Mouse (Mus musculus) MEL (cell line): Measurements from ENCODE around the gene Uqcc1. TPM values are rescaled to one million over a fixed set of nuclear protein-coding genes. Genes with fewer than 3 reads are reported as not detected.

Experiments
- DNase-seq: peaks from one replicate; pipeline ENCODE4 v3.0.0; 2011; ENCODE audit warnings: low read depth, low spot score
- H3K27ac ChIP-seq: 2 replicates; pipeline ENCODE4 v1.5.1; 2012; ENCODE audit warnings: low read depth, mild to moderate bottlenecking, control low read depth, low read length, moderate library complexity; ENCODE audit not compliant: control insufficient read depth
- H3K27me3 ChIP-seq, 2 experiments: fragments of 150-350 bp in 1 of 2; sonication (generic) in 1 of 2; 2 replicates each; pipeline ENCODE4 v1.6.1; 2012; ENCODE audit warnings: low read length in 2 of 2, mild to moderate bottlenecking in 2 of 2, improper control_type of control experiment in 1 of 2, moderate library complexity in 1 of 2; ENCODE audit not compliant: insufficient read depth in 2 of 2, control insufficient read depth in 1 of 2
- H3K36me3 ChIP-seq, 2 experiments: 2 replicates each; pipeline ENCODE4 v1.6.1; 2012 to 2014; ENCODE audit warnings: low read length in 2 of 2, improper control_type of control experiment in 1 of 2, inconsistent platforms in 1 of 2, mild to moderate bottlenecking in 1 of 2; ENCODE audit not compliant: insufficient read depth in 2 of 2, control insufficient read depth in 1 of 2
- H3K4me1 ChIP-seq, 2 experiments: fragments of 150-350 bp in 1 of 2; sonication (generic) in 1 of 2; 2 replicates each; pipeline ENCODE4 v1.6.1; 2012; ENCODE audit warnings: low read length in 2 of 2, improper control_type of control experiment in 1 of 2, mild to moderate bottlenecking in 1 of 2; ENCODE audit not compliant: insufficient read depth in 2 of 2, control insufficient read depth in 1 of 2
- H3K4me3 ChIP-seq, 2 experiments: fragments of 150-350 bp in 1 of 2; sonication (generic) in 1 of 2; 2 replicates each; pipeline ENCODE4 v1.5.1; 2012; ENCODE audit warnings: low read depth in 2 of 2, low read length in 2 of 2, mild to moderate bottlenecking in 2 of 2, moderate library complexity in 2 of 2, control low read depth in 1 of 2, improper control_type of control experiment in 1 of 2; ENCODE audit not compliant: control insufficient read depth in 1 of 2, insufficient read depth in 1 of 2
- H3K79me2 ChIP-seq: 2 replicates; pipeline ENCODE4 v1.6.1; 2012; ENCODE audit warnings: mild to moderate bottlenecking, low read length, moderate library complexity; ENCODE audit not compliant: control insufficient read depth, poor library complexity, insufficient read depth
- H3K9ac ChIP-seq: 2 replicates; pipeline ENCODE4 v1.6.1; 2012; ENCODE audit warnings: low read depth, mild to moderate bottlenecking, control low read depth, low read length, moderate library complexity; ENCODE audit not compliant: control insufficient read depth, poor library complexity, severe bottlenecking
- H3K9me3 ChIP-seq: fragments of 150-350 bp; sonication (generic); replicated peaks from 2 replicates; pipeline ENCODE4 v1.6.1; 2012; ENCODE audit warnings: mild to moderate bottlenecking, low read length, improper control_type of control experiment, moderate library complexity; ENCODE audit not compliant: insufficient read depth
- BHLHE40 ChIP-seq: IDR thresholded peaks from 2 replicates; pipeline ENCODE4 v1.6.1; 2012; ENCODE audit warnings: low read depth, mild to moderate bottlenecking, inconsistent platforms, low read length, improper control_type of control experiment, borderline replicate concordance
- CHD1 ChIP-seq: IDR thresholded peaks from 2 replicates; pipeline ENCODE4 v1.6.1; 2012; ENCODE audit warnings: low read depth, mild to moderate bottlenecking, inconsistent platforms, low read length, improper control_type of control experiment
- CHD2 ChIP-seq: IDR thresholded peaks from 2 replicates; pipeline ENCODE4 v1.6.1; 2011; ENCODE audit warnings: low read length, improper control_type of control experiment
- CTCF ChIP-seq, 3 experiments: IDR thresholded peaks in 2 of 3; conservative IDR thresholded peaks in 1 of 3; 2 replicates each; pipeline ENCODE4 v1.5.1; 2011 to 2012; ENCODE audit warnings: low read length in 3 of 3, low read depth in 2 of 3, mild to moderate bottlenecking in 2 of 3, improper control_type of control experiment in 1 of 3, inconsistent platforms in 1 of 3, mixed read lengths in 1 of 3, moderate library complexity in 1 of 3; ENCODE audit not compliant: control insufficient read depth in 1 of 3, insufficient read depth in 1 of 3, poor library complexity in 1 of 3, severe bottlenecking in 1 of 3
- EP300 ChIP-seq, 2 experiments: IDR thresholded peaks; 2 replicates each; pipeline ENCODE4 v1.6.1; 2011; ENCODE audit warnings: improper control_type of control experiment in 2 of 2, low read length in 2 of 2, low read depth in 1 of 2, mild to moderate bottlenecking in 1 of 2
- HCFC1 ChIP-seq: IDR thresholded peaks from 2 replicates; pipeline ENCODE4 v1.6.1; 2012; ENCODE audit warnings: low read depth, mild to moderate bottlenecking, inconsistent platforms, low read length, improper control_type of control experiment, moderate library complexity
- JUND ChIP-seq: IDR thresholded peaks from 2 replicates; pipeline ENCODE4 v1.6.1; 2011; ENCODE audit warnings: low read depth, mild to moderate bottlenecking, improper control_type of control experiment, low read length
- KAT2A ChIP-seq: conservative IDR thresholded peaks from 2 replicates; pipeline ENCODE4 v1.6.1; 2012; ENCODE audit warnings: low read depth, low read length, improper control_type of control experiment, inconsistent platforms
- MAFK ChIP-seq: IDR thresholded peaks from 2 replicates; pipeline ENCODE4 v1.6.1; 2011; ENCODE audit warnings: low read depth, mild to moderate bottlenecking, low read length, improper control_type of control experiment, borderline replicate concordance
- MAZ ChIP-seq: IDR thresholded peaks from 2 replicates; pipeline ENCODE4 v1.6.1; 2012; ENCODE audit warnings: low read depth, mild to moderate bottlenecking, inconsistent platforms, low read length, improper control_type of control experiment
- MYB ChIP-seq: IDR thresholded peaks from 2 replicates; pipeline ENCODE4 v1.6.1; 2011; ENCODE audit warnings: mild to moderate bottlenecking, low read depth, low read length, improper control_type of control experiment
- NELFE ChIP-seq: IDR thresholded peaks from 2 replicates; pipeline ENCODE4 v1.6.1; 2011; ENCODE audit warnings: low read depth, low read length, improper control_type of control experiment
- NRF1 ChIP-seq: IDR thresholded peaks from 2 replicates; pipeline ENCODE4 v1.6.1; 2014; ENCODE audit warnings: low read depth, mild to moderate bottlenecking, inconsistent platforms, low read length, improper control_type of control experiment, moderate library complexity; ENCODE audit not compliant: poor library complexity, insufficient read depth, severe bottlenecking
- SIN3A ChIP-seq: IDR thresholded peaks from 2 replicates; pipeline ENCODE4 v1.6.1; 2012; ENCODE audit warnings: low read length, improper control_type of control experiment, inconsistent platforms
- TAL1 ChIP-seq: IDR thresholded peaks from 2 replicates; pipeline ENCODE4 v1.6.1; 2012; ENCODE audit warnings: mild to moderate bottlenecking, inconsistent platforms, low read length, moderate library complexity, mixed read lengths
- UBTF ChIP-seq: IDR thresholded peaks from 2 replicates; pipeline ENCODE4 v1.6.1; 2012; ENCODE audit warnings: low read depth, mild to moderate bottlenecking, inconsistent platforms, low read length, improper control_type of control experiment, moderate library complexity, borderline replicate concordance; ENCODE audit not compliant: insufficient read depth
- USF1 ChIP-seq: IDR thresholded peaks from 2 replicates; pipeline ENCODE4 v1.6.1; 2014; ENCODE audit warnings: low read depth, mild to moderate bottlenecking, inconsistent platforms, low read length, improper control_type of control experiment, moderate library complexity
- ZC3H11A ChIP-seq: IDR thresholded peaks from 2 replicates; pipeline ENCODE4 v1.6.1; 2012; ENCODE audit warnings: low read depth, mild to moderate bottlenecking, inconsistent platforms, low read length, improper control_type of control experiment
- ZNF384 ChIP-seq: IDR thresholded peaks from 2 replicates; pipeline ENCODE4 v1.6.1; 2012; ENCODE audit warnings: low read depth, mild to moderate bottlenecking, inconsistent platforms, low read length, improper control_type of control experiment
- polyA plus RNA-seq, 2 experiments: library from polyadenylated mRNA; stranded (reverse) in 1 of 2; unstranded in 1 of 2; fragments of >175 nt in 1 of 2; fragments of >200 nt in 1 of 2; gene quantifications; 2 replicates each; pipeline versions ENCODE4 v1.2.1 to v1.2.4; 2012; ENCODE audit warnings: low replicate concordance in 2 of 2, low read depth in 1 of 2; ENCODE audit not compliant: insufficient read length in 2 of 2, insufficient read depth in 1 of 2, missing spikeins in 1 of 2
- total RNA-seq: library from RNA; depleted of rRNA; stranded (reverse); fragments of 300-350 nt; gene quantifications from 2 replicates; pipeline ENCODE4 v1.2.3, GENCODE M21; 2012; rRNA removed

Uqcc1 gene
- total and polyA plus RNA-seq, 3 experiments, result 61.0 to 83.1 TPM; not detected in 1

GRCm38 (mm10) chr2:155798613-155799012 lies 131.5 kb downstream of the Uqcc1 start:
- no peak overlapping the region for H3K4me3 ChIP-seq
- no peaks in the 10 kb centered on the region for H3K79me2 ChIP-seq
- no peak overlapping the region for H3K27ac ChIP-seq
- no peak for TF ChIP-seq USF1
- TF ChIP-seq HCFC1, result no peak
- TF ChIP-seq MAZ, result no peak
- TF ChIP-seq EP300 (IDR thresholded peaks at IDR 0.05; ENCODE audit: low read depth in 1 of 2, low read length in 2 of 2), result no peak
- TF ChIP-seq TAL1, result no peak
- no peak for TF ChIP-seq ZC3H11A
- TF ChIP-seq CTCF (IDR thresholded peaks at IDR 0.05 in 2 of 3, conservative IDR thresholded peaks at IDR 0.05 in 1 of 3; ENCODE audit: control insufficient read depth in 1 of 3, insufficient read depth in 1 of 3, low read depth in 2 of 3, low read length in 3 of 3, poor library complexity in 1 of 3, severe bottlenecking in 1 of 3), result no peak
- TF ChIP-seq NELFE, result no peak
- no peak for TF ChIP-seq MYB
- no peak for TF ChIP-seq UBTF
- TF ChIP-seq MAFK, result no peak
- TF ChIP-seq SIN3A, result no peak
- TF ChIP-seq BHLHE40, result no peak
- TF ChIP-seq KAT2A, result no peak
- no peak for TF ChIP-seq JUND
- TF ChIP-seq ZNF384, result no peak
- no peak for TF ChIP-seq NRF1
- no peak for TF ChIP-seq CHD1
- no peak for TF ChIP-seq CHD2
- H3K36me3 ChIP-seq, result no peaks in the 10 kb centered on the region
- no peaks in the 10 kb centered on the region for H3K9me3 ChIP-seq
- H3K4me1 ChIP-seq, result no peaks in the 10 kb centered on the region
- no peak overlapping the region for H3K9ac ChIP-seq
- no peak for DNase-seq
- peaks cover 8 to 17% of the 10 kb centered on the region in 2 experiments for H3K27me3 ChIP-seq

Other genes with a start within 250 kb of the Uqcc1 start
- gene Trpc4ap, start 237.9 kb downstream of the Uqcc1 start, total RNA-seq, result 58.7 and 60.4 TPM in 2 replicates
- gene Trpc4ap, start 237.9 kb downstream of the Uqcc1 start, polyA plus RNA-seq, result 100 to 1,000 TPM; 161 to 187 TPM
- gene Edem2, start 200.8 kb downstream of the Uqcc1 start, total RNA-seq, result 36.1 and 40.7 TPM in 2 replicates
- 10 to 100 TPM in 1 of 2 experiments, not detected in 1; 43.8 TPM for gene Edem2, start 200.8 kb downstream of the Uqcc1 start, polyA plus RNA-seq
- not detected in 2 replicates for gene Gm17581, start 194.4 kb downstream of the Uqcc1 start, total RNA-seq
- not detected for gene Gm17581, start 194.4 kb downstream of the Uqcc1 start, polyA plus RNA-seq
- 0.15 TPM in 1 of 2 replicates, not detected in the other for gene Procr, start 179.2 kb downstream of the Uqcc1 start, total RNA-seq
- gene Procr, start 179.2 kb downstream of the Uqcc1 start, polyA plus RNA-seq, result not detected
- gene Mmp24, start 155.0 kb downstream of the Uqcc1 start, total RNA-seq, result 0.23 and 0.27 TPM in 2 replicates
- gene Mmp24, start 155.0 kb downstream of the Uqcc1 start, polyA plus RNA-seq, result under 1 TPM in 1 of 2 experiments, not detected in 1; 0.06 TPM
- 5.9 TPM in 2 replicates for gene BC029722, start 110.9 kb downstream of the Uqcc1 start, total RNA-seq
- gene BC029722, start 110.9 kb downstream of the Uqcc1 start, polyA plus RNA-seq, result 10 to 100 TPM in 1 of 2 experiments, not detected in 1; 19.7 TPM
- gene Eif6, start 103.4 kb downstream of the Uqcc1 start, total RNA-seq, result 318 and 349 TPM in 2 replicates
- gene Eif6, start 103.4 kb downstream of the Uqcc1 start, polyA plus RNA-seq, result 100 to 1,000 TPM in 1 of 2 experiments, not detected in 1; 408 TPM
- gene Fam83c, start 95.5 kb downstream of the Uqcc1 start, total RNA-seq, result 0.04 TPM in 1 of 2 replicates, not detected in the other
- gene Fam83c, start 95.5 kb downstream of the Uqcc1 start, polyA plus RNA-seq, result under 1 TPM in 1 of 2 experiments, not detected in 1; 0.03 TPM
- gene Gm15557, start 10.4 kb upstream of the Uqcc1 start, total RNA-seq, result not detected in 2 replicates
- not detected for gene Gm15557, start 10.4 kb upstream of the Uqcc1 start, polyA plus RNA-seq
- gene Gdf5, start 15.1 kb upstream of the Uqcc1 start, total RNA-seq, result not detected in 2 replicates
- under 1 TPM in 1 of 2 experiments, not detected in 1; 0.06 TPM for gene Gdf5, start 15.1 kb upstream of the Uqcc1 start, polyA plus RNA-seq
- gene Cep250, start 26.1 kb upstream of the Uqcc1 start, total RNA-seq, result 9.8 and 12.8 TPM in 2 replicates
- gene Cep250, start 26.1 kb upstream of the Uqcc1 start, polyA plus RNA-seq, result 10 to 100 TPM in 1 of 2 experiments, not detected in 1; 16.4 TPM
- 0.69 and 1.1 TPM in 2 replicates for gene 6430550D23Rik, start 77.7 kb upstream of the Uqcc1 start, total RNA-seq
- gene 6430550D23Rik, start 77.7 kb upstream of the Uqcc1 start, polyA plus RNA-seq, result 1 to 10 TPM in 1 of 2 experiments, not detected in 1; 1.1 TPM
- gene Ergic3, start 77.7 kb upstream of the Uqcc1 start, total RNA-seq, result 80.0 and 86.9 TPM in 2 replicates
- gene Ergic3, start 77.7 kb upstream of the Uqcc1 start, polyA plus RNA-seq, result 100 to 1,000 TPM in 1 of 2 experiments, not detected in 1; 168 TPM
- 0.04 TPM in 1 of 2 replicates, not detected in the other for gene Fer1l4, start 122.6 kb upstream of the Uqcc1 start, total RNA-seq
- under 1 TPM in 1 of 2 experiments, not detected in 1; 0.07 TPM for gene Fer1l4, start 122.6 kb upstream of the Uqcc1 start, polyA plus RNA-seq
- gene Spag4, start 134.9 kb upstream of the Uqcc1 start, total RNA-seq, result 5.0 and 5.5 TPM in 2 replicates
- 10 to 100 TPM in 1 of 2 experiments, not detected in 1; 10.9 TPM for gene Spag4, start 134.9 kb upstream of the Uqcc1 start, polyA plus RNA-seq
- gene Cpne1, start 181.7 kb upstream of the Uqcc1 start, total RNA-seq, result 22.5 and 32.0 TPM in 2 replicates
- gene Cpne1, start 181.7 kb upstream of the Uqcc1 start, polyA plus RNA-seq, result 10 to 100 TPM in 1 of 2 experiments, not detected in 1; 52.8 TPM
- 13.4 and 15.3 TPM in 2 replicates for gene Rbm12, start 181.7 kb upstream of the Uqcc1 start, total RNA-seq
- 10 to 100 TPM; 28.8 to 42.5 TPM for gene Rbm12, start 181.7 kb upstream of the Uqcc1 start, polyA plus RNA-seq
- gene Gm28036, start 196.8 kb upstream of the Uqcc1 start, total RNA-seq, result 27.6 and 32.3 TPM in 2 replicates
- 10 to 100 TPM in 1 of 2 experiments, not detected in 1; 20.4 TPM for gene Gm28036, start 196.8 kb upstream of the Uqcc1 start, polyA plus RNA-seq
- gene Romo1, start 213.7 kb upstream of the Uqcc1 start, total RNA-seq, result 392 and 402 TPM in 2 replicates
- 100 to 1,000 TPM in 1 of 2 experiments, not detected in 1; 554 TPM for gene Romo1, start 213.7 kb upstream of the Uqcc1 start, polyA plus RNA-seq
- gene Nfs1, start 213.9 kb upstream of the Uqcc1 start, total RNA-seq, result 79.6 and 83.9 TPM in 2 replicates
- 10 to 100 TPM in 1 of 2 experiments, not detected in 1; 64.5 TPM for gene Nfs1, start 213.9 kb upstream of the Uqcc1 start, polyA plus RNA-seq
- gene Rbm39, start 249.9 kb upstream of the Uqcc1 start, total RNA-seq, result 212 and 228 TPM in 2 replicates
- gene Rbm39, start 249.9 kb upstream of the Uqcc1 start, polyA plus RNA-seq, result 1,000 to 10,000 TPM in 1 of 2 experiments, 100 to 1,000 TPM in 1; 248 to 1,530 TPM